Mouse (Mus musculus): ENCODE data around the gene Nol10. TPM values are rescaled to one million over a fixed set of nuclear protein-coding genes. Genes with fewer than 3 reads are reported as not detected.

Gene Nol10
- 19.8 and 20.8 TPM in 2 replicates for polyA plus RNA-seq (2015; fragmentation: Nextera tagmentation; extraction: Ambion mirVana)

- peak; percentile 93 for ATAC-seq (ENCODE audit: insufficient number of reproducible peaks, low FRiP score, low TSS enrichment, low read depth)
- peak within 1 kb of the TSS; percentile 92 for H3K4me3 ChIP-seq (replicated peaks)
- peaks cover 12% of the 10 kb centered on the region for H3K4me1 ChIP-seq
- peaks cover 21% of the 10 kb centered on the region for H3K36me3 ChIP-seq
- peak within 1 kb of the TSS; percentile 55 for H3K27ac ChIP-seq (replicated peaks)
- peak within 1 kb of the TSS; percentile 74 for H3K4me2 ChIP-seq (replicated peaks)
- H3K9ac ChIP-seq: peak within 1 kb of the TSS; percentile 63
- WGBS: under 1% methylated on average over 42 of the region's 42 CpGs
- H3K9me3 ChIP-seq (replicated peaks): no peaks in the 10 kb centered on the region
- no peaks in the 10 kb centered on the region for H3K27me3 ChIP-seq
Measured at GRCm38 (mm10) chr12:17348048-17349036, at the start of gene Nol10. Gene Nol10 (plus strand): TSS chr12:17348458.

- Histone ChIP-seq H3K27me3 (no peaks in the 10 kb centered on the region), H3K9me3 (replicated peaks) (no peaks in the 10 kb centered on the region), H3K9ac (no peak overlapping the region), H3K27ac (replicated peaks) (no peak overlapping the region), H3K4me3 (replicated peaks) (no peak overlapping the region), H3K4me1 (no peaks in the 10 kb centered on the region), H3K36me3 (no peaks in the 10 kb centered on the region), H3K4me2 (replicated peaks) (no peak overlapping the region)
- WGBS: 80% methylated on average over 1 of the region's 1 CpGs
- ATAC-seq (ENCODE audit: insufficient number of reproducible peaks, low FRiP score, low TSS enrichment, low read depth): no peak
Measured at GRCm38 (mm10) chr12:17299902-17300301, 48.4 kb upstream of the Nol10 start.

GRCm38 (mm10) chr12:17305445-17305844 is 42.8 kb upstream of the Nol10 start:
- no peaks in the 10 kb centered on the region for H3K36me3 ChIP-seq
- no peak overlapping the region for H3K4me3 ChIP-seq (replicated peaks)
- H3K4me1 ChIP-seq: 0 out of 2 replicates have a peak, but pooled peaks cover 3% of the 10 kb centered on the region
- no peaks in the 10 kb centered on the region for H3K9me3 ChIP-seq (replicated peaks)
- H3K27ac ChIP-seq (replicated peaks): no peak overlapping the region
- H3K9ac ChIP-seq: no peak overlapping the region
- WGBS: 85% methylated on average over 7 of the region's 7 CpGs
- no peaks in the 10 kb centered on the region for H3K27me3 ChIP-seq
- no peak for ATAC-seq (ENCODE audit: insufficient number of reproducible peaks, low FRiP score, low TSS enrichment, low read depth)
- H3K4me2 ChIP-seq (replicated peaks): no peak overlapping the region

- Histone ChIP-seq H3K9me3 (replicated peaks) (no peaks in the 10 kb centered on the region), H3K4me2 (replicated peaks) (no peak overlapping the region), H3K9ac (no peak overlapping the region), H3K27me3 (no peaks in the 10 kb centered on the region), H3K4me1 (0 out of 2 replicates have a peak, but pooled peaks cover 3% of the 10 kb centered on the region), H3K36me3 (no peaks in the 10 kb centered on the region), H3K4me3 (replicated peaks) (no peak overlapping the region), H3K27ac (replicated peaks) (no peak overlapping the region)
- no peak for ATAC-seq (ENCODE audit: insufficient number of reproducible peaks, low FRiP score, low TSS enrichment, low read depth)
- WGBS: 26% methylated on average over 4 of the region's 4 CpGs
Measured at GRCm38 (mm10) chr12:17308246-17308645, 40.0 kb upstream of the Nol10 start.

GRCm38 (mm10) chr12:17310852-17311839 is 37.1 kb upstream of the Nol10 start:
- no peak overlapping the region for H3K4me2 ChIP-seq (replicated peaks)
- 0 out of 2 replicates have a peak, but pooled peaks cover 3% of the 10 kb centered on the region for H3K4me1 ChIP-seq
- no peaks in the 10 kb centered on the region for H3K36me3 ChIP-seq
- H3K4me3 ChIP-seq (replicated peaks): no peak overlapping the region
- no peak overlapping the region for H3K9ac ChIP-seq
- H3K9me3 ChIP-seq (replicated peaks): no peaks in the 10 kb centered on the region
- no peaks in the 10 kb centered on the region for H3K27me3 ChIP-seq
- peak; percentile 46 for ATAC-seq (ENCODE audit: insufficient number of reproducible peaks, low FRiP score, low TSS enrichment, low read depth)
- H3K27ac ChIP-seq (replicated peaks): no peak overlapping the region
- WGBS: 61% methylated on average over 16 of the region's 16 CpGs

- 91% methylated on average over 5 of the region's 5 CpGs for WGBS
- H3K4me2 ChIP-seq (replicated peaks): no peak overlapping the region
- no peak overlapping the region for H3K9ac ChIP-seq
- H3K4me3 ChIP-seq (replicated peaks): no peak overlapping the region
- no peaks in the 10 kb centered on the region for H3K36me3 ChIP-seq
- no peaks in the 10 kb centered on the region for H3K4me1 ChIP-seq
- no peaks in the 10 kb centered on the region for H3K9me3 ChIP-seq (replicated peaks)
- ATAC-seq (ENCODE audit: insufficient number of reproducible peaks, low FRiP score, low TSS enrichment, low read depth): no peak
- H3K27me3 ChIP-seq: no peaks in the 10 kb centered on the region
- H3K27ac ChIP-seq (replicated peaks): no peak overlapping the region
Measured at GRCm38 (mm10) chr12:17316096-17316495, 32.2 kb upstream of the Nol10 start.

- no peaks in the 10 kb centered on the region for H3K4me1 ChIP-seq
- peaks cover 6% of the 10 kb centered on the region for H3K27me3 ChIP-seq
- H3K36me3 ChIP-seq: no peaks in the 10 kb centered on the region
- H3K9ac ChIP-seq: no peak overlapping the region
- WGBS: 48% methylated on average over 4 of the region's 4 CpGs
- no peak overlapping the region for H3K4me2 ChIP-seq (replicated peaks)
- H3K4me3 ChIP-seq (replicated peaks): no peak overlapping the region
- no peaks in the 10 kb centered on the region for H3K9me3 ChIP-seq (replicated peaks)
- H3K27ac ChIP-seq (replicated peaks): no peak overlapping the region
- ATAC-seq (ENCODE audit: insufficient number of reproducible peaks, low FRiP score, low TSS enrichment, low read depth): no peak
Measured at GRCm38 (mm10) chr12:17317970-17318369, 30.3 kb upstream of the Nol10 start.

GRCm38 (mm10) chr12:17318453-17318852 is 29.8 kb upstream of the Nol10 start:
- H3K9me3 ChIP-seq (replicated peaks): no peaks in the 10 kb centered on the region
- no peak overlapping the region for H3K4me3 ChIP-seq (replicated peaks)
- H3K4me1 ChIP-seq: no peaks in the 10 kb centered on the region
- 75% methylated on average over 3 of the region's 3 CpGs for WGBS
- no peak overlapping the region for H3K9ac ChIP-seq
- H3K36me3 ChIP-seq: no peaks in the 10 kb centered on the region
- ATAC-seq (ENCODE audit: insufficient number of reproducible peaks, low FRiP score, low TSS enrichment, low read depth): no peak
- no peak overlapping the region for H3K4me2 ChIP-seq (replicated peaks)
- peaks cover 11% of the 10 kb centered on the region for H3K27me3 ChIP-seq
- H3K27ac ChIP-seq (replicated peaks): no peak overlapping the region

GRCm38 (mm10) chr12:17324549-17325470 is 23.4 kb upstream of the Nol10 start:
- peaks cover 10% of the 10 kb centered on the region for H3K4me1 ChIP-seq
- 0 out of 2 replicates have a peak overlapping the region, but pooled peaks have one; percentile 23 for H3K9ac ChIP-seq
- no peak for ATAC-seq (ENCODE audit: insufficient number of reproducible peaks, low FRiP score, low TSS enrichment, low read depth)
- H3K36me3 ChIP-seq: no peaks in the 10 kb centered on the region
- H3K4me2 ChIP-seq (replicated peaks): peak overlapping the region; percentile 83
- no peaks in the 10 kb centered on the region for H3K9me3 ChIP-seq (replicated peaks)
- no peak overlapping the region for H3K27ac ChIP-seq (replicated peaks)
- peaks cover 38% of the 10 kb centered on the region for H3K27me3 ChIP-seq
- 4% methylated on average over 51 of the region's 51 CpGs for WGBS
- peak overlapping the region; percentile 46 for H3K4me3 ChIP-seq (replicated peaks)

GRCm38 (mm10) chr12:17329259-17329658 is 19.0 kb upstream of the Nol10 start, which contains the start of gene Atp6v1c2:
Gene Atp6v1c2 (minus strand): TSS chr12:17329359.
- Histone ChIP-seq H3K4me2 (replicated peaks) (no peak within 1 kb of the TSS), H3K36me3 (no peaks in the 10 kb centered on the region), H3K4me1 (peaks cover 9% of the 10 kb centered on the region), H3K27ac (replicated peaks) (no peak within 1 kb of the TSS), H3K27me3 (peaks cover 19% of the 10 kb centered on the region), H3K9ac (no peak within 1 kb of the TSS), H3K9me3 (replicated peaks) (no peaks in the 10 kb centered on the region), H3K4me3 (replicated peaks) (no peak within 1 kb of the TSS)
- WGBS: 60% methylated on average over 3 of the region's 3 CpGs
- ATAC-seq (ENCODE audit: insufficient number of reproducible peaks, low FRiP score, low TSS enrichment, low read depth): no peak
